Mouse (Mus musculus): ENCODE data around the gene Cphx2. TPM values are rescaled to one million over a fixed set of nuclear protein-coding genes. Genes with fewer than 3 reads are reported as not detected.
"Not testable (repeated sequence)": the region's sequence is repeated elsewhere in the genome, so short reads cannot be mapped to it uniquely, and the experiment has no call there.

The Cphx2 gene
- polyA plus RNA-seq, 1 experiment, result not detected

GRCm38 (mm10) chr14:26097622-26098021, 16.3 kb downstream of the Cphx2 start:
- H3K4me3 ChIP-seq (replicated peaks; ENCODE audit: insufficient read depth, low read depth, low read length); H3K27ac ChIP-seq (ENCODE audit: insufficient read depth, low read length); DNase-seq; H3K27me3 ChIP-seq (ENCODE audit: control insufficient read depth, insufficient read depth, low read length); H3K4me1 ChIP-seq (ENCODE audit: control insufficient read depth, insufficient read depth, low read length): not testable (repeated sequence)
- no CpG with 5 or more reads among the region's 3 CpGs for WGBS

- H3K4me3 ChIP-seq (replicated peaks; ENCODE audit: insufficient read depth, low read depth, low read length); DNase-seq; H3K27me3 ChIP-seq (ENCODE audit: control insufficient read depth, insufficient read depth, low read length); H3K4me1 ChIP-seq (ENCODE audit: control insufficient read depth, insufficient read depth, low read length); H3K27ac ChIP-seq (ENCODE audit: insufficient read depth, low read length): not testable (repeated sequence)
- WGBS, result no CpG with 5 or more reads among the region's 7 CpGs
Measured at GRCm38 (mm10) chr14:26118150-26118549, 36.8 kb downstream of the Cphx2 start, which contains the start of gene Duxbl2. Duxbl2 (plus strand) TSS chr14:26118349.

GRCm38 (mm10) chr14:26118550-26119000, 37.3 kb downstream of the Cphx2 start:
- not testable (repeated sequence) for DNase-seq; H3K4me3 ChIP-seq (replicated peaks; ENCODE audit: insufficient read depth, low read depth, low read length); H3K27ac ChIP-seq (ENCODE audit: insufficient read depth, low read length); H3K4me1 ChIP-seq (ENCODE audit: control insufficient read depth, insufficient read depth, low read length); H3K27me3 ChIP-seq (ENCODE audit: control insufficient read depth, insufficient read depth, low read length)
- WGBS, result no CpG with 5 or more reads among the region's 18 CpGs

GRCm38 (mm10) chr14:26119095-26119494, 37.8 kb downstream of the Cphx2 start:
- H3K4me3 ChIP-seq (replicated peaks; ENCODE audit: insufficient read depth, low read depth, low read length); H3K4me1 ChIP-seq (ENCODE audit: control insufficient read depth, insufficient read depth, low read length); H3K27ac ChIP-seq (ENCODE audit: insufficient read depth, low read length); DNase-seq; H3K27me3 ChIP-seq (ENCODE audit: control insufficient read depth, insufficient read depth, low read length): not testable (repeated sequence)
- no CpG with 5 or more reads among the region's 7 CpGs for WGBS

Other genes starting within 250 kb of the Cphx2 start
- gene Anxa11, start 239.4 kb upstream of the Cphx2 start, polyA plus RNA-seq (2012; rRNA removed), result 12.3 and 12.9 TPM in 2 replicates
- 0.27 TPM in 1 of 2 replicates, not detected in the other for gene Plac9a, start 178.4 kb upstream of the Cphx2 start, polyA plus RNA-seq (2012; rRNA removed)
- gene Tmem254a, start 153.8 kb upstream of the Cphx2 start, polyA plus RNA-seq (2012; rRNA removed), result 2.0 and 2.6 TPM in 2 replicates
- gene Cphx1, start 143.2 kb upstream of the Cphx2 start, polyA plus RNA-seq (2012; rRNA removed), result 0.15 TPM in 1 of 2 replicates, not detected in the other
- gene Duxbl1, start 102.9 kb upstream of the Cphx2 start, polyA plus RNA-seq (2012; rRNA removed), result 1.2 and 1.6 TPM in 2 replicates
- 1.5 and 5.1 TPM in 2 replicates for gene Gm9780, start 38.8 kb upstream of the Cphx2 start, polyA plus RNA-seq (2012; rRNA removed)
- gene Tmem254c, start 14.2 kb upstream of the Cphx2 start, polyA plus RNA-seq (2012; rRNA removed), result 0.13 and 3.7 TPM in 2 replicates
- gene Cphx3, start 781 bp downstream of the Cphx2 start, polyA plus RNA-seq (2012; rRNA removed), result not detected in 2 replicates
- gene Duxbl2, start 36.8 kb downstream of the Cphx2 start, polyA plus RNA-seq (2012; rRNA removed), result not detected in 2 replicates
- gene Plac9b, start 101.0 kb downstream of the Cphx2 start, polyA plus RNA-seq (2012; rRNA removed), result 2.3 and 3.7 TPM in 2 replicates
- gene Tmem254b, start 125.5 kb downstream of the Cphx2 start, polyA plus RNA-seq (2012; rRNA removed), result 15.1 and 19.6 TPM in 2 replicates
- gene Duxbl3, start 176.4 kb downstream of the Cphx2 start, polyA plus RNA-seq (2012; rRNA removed), result 0.28 and 0.70 TPM in 2 replicates

Data from cerebellum, adult 2 months (tissue).